Mouse (Mus musculus): ENCODE measurements at regions not wholly inside any gene's neighbourhood (a gene's known extent, or its start where the extent isn't known, plus 50 kb on each side); places are given as distances from the start of the nearest gene placed in this dataset.

GRCm38 (mm10) chr10:92504271-92504670 is 217.9 kb downstream of the Nedd1 start:
- DNase-seq (ENCODE audit: extremely low read depth, low read depth, low spot score) = no peak

GRCm38 (mm10) chr10:92483592-92483991 is 238.6 kb downstream of the Nedd1 start:
- DNase-seq (ENCODE audit: extremely low read depth, low read depth, low spot score) = no peak

- no peak for DNase-seq (ENCODE audit: extremely low read depth, low read depth, low spot score)
Measured at GRCm38 (mm10) chr10:92473282-92473681, 248.9 kb downstream of the Nedd1 start.

- DNase-seq (ENCODE audit: extremely low read depth, low read depth, low spot score) = no peak
Measured at GRCm38 (mm10) chr10:92471111-92471510, 251.1 kb downstream of the Nedd1 start.

GRCm38 (mm10) chr10:92455195-92455594 is 267.0 kb downstream of the Nedd1 start:
- no peak for DNase-seq (ENCODE audit: extremely low read depth, low read depth, low spot score)

GRCm38 (mm10) chr10:92453550-92453949 is 268.7 kb downstream of the Nedd1 start:
- DNase-seq (ENCODE audit: extremely low read depth, low read depth, low spot score) = no peak

- DNase-seq (ENCODE audit: extremely low read depth, low read depth, low spot score) = no peak
Measured at GRCm38 (mm10) chr10:92445957-92446356, 276.3 kb downstream of the Nedd1 start.

- DNase-seq (ENCODE audit: extremely low read depth, low read depth, low spot score) = no peak
Measured at GRCm38 (mm10) chr10:92438621-92439394, 283.4 kb downstream of the Nedd1 start.

GRCm38 (mm10) chr10:92429256-92429655 is 293.0 kb downstream of the Nedd1 start:
- no peak for DNase-seq (ENCODE audit: extremely low read depth, low read depth, low spot score)

GRCm38 (mm10) chr10:92428026-92428425 is 294.2 kb downstream of the Nedd1 start:
- DNase-seq (ENCODE audit: extremely low read depth, low read depth, low spot score) = no peak

GRCm38 (mm10) chr10:92426443-92426842 is 295.8 kb downstream of the Nedd1 start:
- no peak for DNase-seq (ENCODE audit: extremely low read depth, low read depth, low spot score)

- no peak for DNase-seq (ENCODE audit: extremely low read depth, low read depth, low spot score)
Measured at GRCm38 (mm10) chr10:92412737-92413136, 309.5 kb downstream of the Nedd1 start.

GRCm38 (mm10) chr10:92410813-92411325 is 311.4 kb downstream of the Nedd1 start:
- no peak for DNase-seq (ENCODE audit: extremely low read depth, low read depth, low spot score)

- no peak for DNase-seq (ENCODE audit: extremely low read depth, low read depth, low spot score)
Measured at GRCm38 (mm10) chr10:92404697-92405293, 317.4 kb downstream of the Nedd1 start.

GRCm38 (mm10) chr10:92400587-92401090 is 321.6 kb downstream of the Nedd1 start:
- DNase-seq (ENCODE audit: extremely low read depth, low read depth, low spot score) = no peak

- DNase-seq (ENCODE audit: extremely low read depth, low read depth, low spot score) = no peak
Measured at GRCm38 (mm10) chr10:92389176-92389732, 333.0 kb downstream of the Nedd1 start.

GRCm38 (mm10) chr10:92367126-92367525 is 355.1 kb downstream of the Nedd1 start:
- no peak for DNase-seq (ENCODE audit: extremely low read depth, low read depth, low spot score)

- no peak for DNase-seq (ENCODE audit: extremely low read depth, low read depth, low spot score)
Measured at GRCm38 (mm10) chr10:92356738-92357137, 365.5 kb downstream of the Nedd1 start.

GRCm38 (mm10) chr10:92349043-92349442 is 373.2 kb downstream of the Nedd1 start:
- no peak for DNase-seq (ENCODE audit: extremely low read depth, low read depth, low spot score)

GRCm38 (mm10) chr10:92347960-92348675 is 374.1 kb downstream of the Nedd1 start:
- no peak for DNase-seq (ENCODE audit: extremely low read depth, low read depth, low spot score)

GRCm38 (mm10) chr10:92339671-92340070 is 382.5 kb downstream of the Nedd1 start:
- no peak for DNase-seq (ENCODE audit: extremely low read depth, low read depth, low spot score)
